Mouse (Mus musculus): Measurements from ENCODE around the gene Fam8a1.

DNA sequence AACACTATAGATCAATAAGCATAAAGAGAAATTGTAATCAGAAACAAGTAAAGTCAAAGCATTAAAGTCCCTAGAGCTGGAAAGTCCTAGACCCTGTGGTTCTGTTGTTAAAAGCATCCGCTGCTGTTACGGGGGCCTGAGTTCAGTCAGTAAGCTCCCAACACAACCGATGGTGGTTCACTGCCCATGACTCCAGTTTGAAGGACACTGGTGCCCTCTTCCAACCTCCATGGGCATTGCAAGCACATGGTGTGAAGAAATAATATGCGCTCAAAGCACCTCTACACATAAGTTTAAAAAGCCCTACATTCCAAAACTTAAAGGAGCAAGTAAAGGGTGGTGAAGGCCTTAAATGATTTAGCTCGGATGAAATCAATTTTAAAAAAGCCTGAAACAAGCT is 33.8 kb downstream of the Fam8a1 start:
- no peak for TF ChIP-seq CTCF (IDR thresholded peaks at IDR 0.05; ENCODE audit: borderline replicate concordance, insufficient read depth, low read length)
- no peak for TF ChIP-seq POLR2A (IDR thresholded peaks at IDR 0.05; ENCODE audit: low read depth, low read length)
